Mouse (Mus musculus) liver, embryonic 14.5 days (tissue): ENCODE results near the gene Dyrk3.
A peak's percentile ranks its signal among the peaks of the same experiment; 100 is the strongest.

Experiments used
- CTCF ChIP-seq: IDR thresholded peaks from 2 replicates; pipeline ENCODE4 v1.5.1; 2016; ENCODE audit warnings: antibody characterized with exemption, low read depth, control low read depth
- EP300 ChIP-seq: IDR thresholded peaks from 2 replicates; pipeline ENCODE4 v1.6.1; 2016; ENCODE audit warnings: antibody characterized with exemption, low read depth

DNA sequence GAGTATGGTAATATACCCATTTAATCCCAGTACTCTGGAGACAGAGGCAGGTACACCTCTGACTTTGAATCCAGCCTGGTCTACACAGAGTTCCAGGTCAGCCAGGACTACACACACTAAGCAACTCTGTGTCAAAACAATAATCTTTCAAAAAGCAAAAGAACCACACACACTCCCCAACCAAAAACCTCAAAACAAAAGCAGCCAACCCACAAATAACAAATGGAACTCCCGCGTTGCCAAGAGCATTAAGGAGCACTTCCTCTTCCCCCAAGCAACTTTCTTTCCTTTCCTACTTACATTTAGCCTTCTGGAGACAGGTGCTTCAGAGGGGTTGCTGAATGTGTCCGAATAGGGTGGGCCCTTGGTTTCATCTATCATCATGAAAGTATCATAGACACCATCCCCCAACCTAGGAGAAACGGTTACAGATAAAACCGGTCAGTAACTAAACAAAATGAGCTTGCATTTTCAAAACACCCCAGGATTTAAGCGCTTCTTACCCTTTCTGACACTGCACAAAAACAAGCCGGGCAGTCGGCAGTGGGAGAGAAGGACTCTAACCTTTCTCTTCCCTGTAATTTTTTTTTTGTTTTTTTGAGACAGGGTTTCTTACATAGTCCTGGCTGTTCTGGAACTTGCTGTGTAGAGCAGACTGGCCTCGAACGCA lies 2.0 kb downstream of the Dyrk3 start:
- TF ChIP-seq CTCF (no peak), EP300 (peak; percentile 45; the same call in 1 of the 2 replicates)
